Mouse (Mus musculus): ENCODE measurements around the gene Sec31a. TPM values are rescaled to one million over a fixed set of nuclear protein-coding genes. Genes with fewer than 3 reads are reported as not detected.
A peak's percentile ranks its signal among the peaks of the same experiment; 100 is the strongest.
"Not testable (repeated sequence)": the region's sequence is repeated elsewhere in the genome, so short reads cannot be mapped to it uniquely, and the experiment has no call there.

Gene Sec31a
- 208 and 328 TPM in 2 replicates for polyA plus RNA-seq (2012; rRNA removed)

- WGBS: under 1% methylated on average over 81 of the region's 82 CpGs
- DNase-seq (ENCODE audit: low read depth, low spot score): peak; percentile 92
Observed at GRCm38 (mm10) chr5:100415761-100416590, at the start of gene Sec31a. TSS of gene Sec31a (minus strand) at chr5:100416234.

DNA sequence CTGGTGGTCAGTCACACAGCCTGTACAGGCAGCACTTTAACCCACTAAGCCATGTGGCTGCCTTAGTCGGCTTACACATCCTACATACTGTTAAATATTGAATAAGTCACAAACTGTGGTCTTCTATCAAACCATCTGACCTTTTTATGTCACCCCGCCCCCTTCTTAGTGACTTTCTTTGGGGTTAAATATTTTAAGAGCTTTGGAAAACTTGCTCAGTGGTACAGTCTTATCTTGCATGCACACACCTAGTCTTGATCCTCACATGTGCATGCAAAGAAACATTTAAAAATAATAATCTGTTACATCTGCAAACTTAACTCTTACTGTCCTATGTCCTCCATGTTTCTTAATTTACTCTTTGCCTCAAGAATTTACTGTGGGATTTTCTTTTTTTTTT is 46.3 kb upstream of the Sec31a start:
- 90% methylated on average over 2 of the region's 2 CpGs for WGBS

DNA sequence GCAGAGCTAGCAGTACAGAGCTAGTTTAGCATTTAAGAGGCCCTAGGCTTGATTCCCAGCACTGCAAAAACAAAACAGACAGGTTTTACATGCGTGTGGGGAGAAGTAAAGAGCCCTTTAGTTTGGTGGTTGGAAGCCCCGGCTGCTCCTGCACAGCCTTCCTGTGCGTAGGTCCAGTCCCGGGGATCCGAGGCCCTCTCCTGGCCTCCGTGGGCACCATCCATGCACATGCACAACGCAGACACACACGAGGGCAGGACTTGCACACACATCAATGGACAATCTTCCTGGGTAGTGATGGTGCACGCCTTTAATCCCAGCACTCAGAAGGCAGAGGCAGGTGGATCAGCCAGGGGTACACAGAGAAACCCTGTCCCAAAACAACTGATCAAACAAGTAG is 45.5 kb upstream of the Sec31a start:
- DNase-seq (ENCODE audit: low read depth, low spot score): no peak
- WGBS: 92% methylated on average over 9 of the region's 9 CpGs

More for the DNA sequence above, 46.3 kb upstream of the Sec31a start:
- DNase-seq (ENCODE audit: low read depth, low spot score): no peak

DNA sequence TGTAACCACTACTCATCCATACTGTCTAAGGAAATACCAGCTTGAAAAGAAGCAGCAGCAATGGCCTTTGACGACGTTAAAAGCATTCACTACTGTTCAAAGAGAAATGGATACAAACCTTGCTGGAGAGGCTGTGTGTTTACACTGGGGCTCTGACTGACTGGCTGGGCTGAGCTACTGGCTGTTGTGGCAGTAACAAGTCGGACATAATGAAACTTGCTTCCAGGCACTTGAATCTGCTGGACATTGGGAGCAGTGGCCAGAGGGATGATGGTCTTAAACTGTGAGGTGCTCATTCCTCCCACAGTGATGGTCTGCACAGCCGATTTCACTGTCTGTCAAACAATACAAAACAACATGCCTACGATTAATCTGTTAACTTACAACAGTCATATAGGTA is 43.4 kb upstream of the Sec31a start:
- 90% methylated on average over 5 of the region's 5 CpGs for WGBS
- no peak for DNase-seq (ENCODE audit: low read depth, low spot score)

DNA sequence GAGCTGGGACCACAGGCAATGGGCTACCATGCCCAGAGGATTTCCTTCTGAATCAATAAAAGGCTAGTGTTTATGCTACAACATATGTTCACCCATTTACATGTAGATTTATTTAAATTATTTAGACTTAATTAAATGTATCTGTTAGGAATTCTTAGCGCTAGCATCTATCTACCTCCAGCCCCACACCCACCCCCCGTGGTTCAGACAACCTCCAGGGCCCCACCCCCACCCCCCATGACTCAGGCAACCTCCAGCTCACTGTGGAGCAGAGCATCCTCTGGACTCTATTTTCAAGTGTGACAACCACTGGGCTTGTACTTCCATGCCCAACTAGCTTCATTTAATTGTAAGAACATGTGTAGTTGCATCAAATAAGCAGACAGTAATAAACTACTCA is 35.8 kb upstream of the Sec31a start:
- no peak for DNase-seq (ENCODE audit: low read depth, low spot score)
- WGBS: 77% methylated on average over 2 of the region's 2 CpGs

DNA sequence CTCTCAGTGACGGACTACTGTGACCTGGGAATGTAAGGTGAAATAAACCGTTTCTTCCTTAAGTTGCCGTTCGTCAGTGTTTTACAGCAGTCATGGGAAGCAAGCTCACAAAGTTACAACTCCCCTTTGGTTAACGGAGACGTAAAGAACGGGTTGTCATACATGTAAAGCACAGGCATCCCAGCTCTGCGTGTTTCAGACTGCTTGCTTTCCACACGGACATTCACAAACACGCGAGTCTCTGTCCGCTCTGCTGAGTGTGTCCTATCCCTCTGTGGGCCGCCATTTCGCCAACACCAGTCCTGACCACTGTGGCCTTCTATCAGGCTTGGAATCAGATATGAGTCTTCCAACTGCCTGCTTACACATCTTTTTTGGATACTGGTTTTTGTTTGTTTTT is 22.8 kb upstream of the Sec31a start:
- WGBS: 98% methylated on average over 14 of the region's 14 CpGs
- DNase-seq (ENCODE audit: low read depth, low spot score): no peak

DNA sequence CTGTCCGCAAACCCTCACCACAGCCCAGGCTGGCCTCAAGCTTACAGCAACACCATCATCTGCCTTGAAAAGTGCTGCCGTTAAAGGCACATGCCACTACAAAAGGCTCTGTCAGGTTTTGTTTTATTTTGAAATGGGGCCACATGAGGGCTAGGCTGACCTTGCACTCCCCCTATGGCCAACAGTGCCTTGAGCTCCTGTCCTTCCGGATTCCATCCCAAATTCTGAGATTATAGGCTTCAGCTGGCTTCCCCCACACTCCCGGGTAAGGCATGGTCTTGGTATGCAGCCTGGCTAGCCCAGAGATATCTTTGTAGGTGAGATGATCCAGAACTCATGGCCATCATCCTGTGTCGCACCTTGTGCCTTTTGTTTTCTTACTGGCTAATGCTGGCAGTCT is 21.9 kb upstream of the Sec31a start:
- WGBS: 94% methylated on average over 5 of the region's 5 CpGs

DNA sequence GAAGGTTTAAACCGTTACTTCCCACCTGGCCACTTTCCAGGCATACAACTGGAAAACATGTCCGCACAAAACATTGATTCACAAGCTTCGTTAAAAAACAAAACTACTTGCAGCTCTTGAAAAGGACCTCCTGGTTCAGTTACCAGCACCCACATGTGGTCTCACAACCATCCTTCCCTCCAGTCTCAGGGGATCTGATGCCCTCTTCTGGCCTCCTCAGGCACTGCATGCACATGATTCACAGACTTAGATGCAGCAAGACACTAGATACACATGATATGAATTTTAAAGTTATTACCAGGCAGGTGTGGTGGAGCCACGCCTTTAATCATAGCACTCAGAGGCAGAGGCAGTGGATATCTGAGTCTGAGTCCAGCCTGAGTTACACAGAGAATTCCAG is 21.1 kb upstream of the Sec31a start:
- no peak for DNase-seq (ENCODE audit: low read depth, low spot score)
- WGBS: 96% methylated on average over 4 of the region's 4 CpGs

More for the DNA sequence above, 21.9 kb upstream of the Sec31a start:
- no peak for DNase-seq (ENCODE audit: low read depth, low spot score)

- 25% methylated on average over 2 of the region's 2 CpGs for WGBS
Observed at GRCm38 (mm10) chr5:100430966-100431365, 14.9 kb upstream of the Sec31a start.

GRCm38 (mm10) chr5:100430076-100430390 is 14.0 kb upstream of the Sec31a start:
- WGBS: 1% methylated on average over 11 of the region's 11 CpGs
- no peak for DNase-seq (ENCODE audit: low read depth, low spot score)

More at GRCm38 (mm10) chr5:100430966-100431365, 14.9 kb upstream of the Sec31a start:
- DNase-seq (ENCODE audit: low read depth, low spot score): no peak

GRCm38 (mm10) chr5:100429344-100430075 is 13.5 kb upstream of the Sec31a start:
- peak; percentile 94 for DNase-seq (ENCODE audit: low read depth, low spot score)
- WGBS: under 1% methylated on average over 53 of the region's 53 CpGs

DNA sequence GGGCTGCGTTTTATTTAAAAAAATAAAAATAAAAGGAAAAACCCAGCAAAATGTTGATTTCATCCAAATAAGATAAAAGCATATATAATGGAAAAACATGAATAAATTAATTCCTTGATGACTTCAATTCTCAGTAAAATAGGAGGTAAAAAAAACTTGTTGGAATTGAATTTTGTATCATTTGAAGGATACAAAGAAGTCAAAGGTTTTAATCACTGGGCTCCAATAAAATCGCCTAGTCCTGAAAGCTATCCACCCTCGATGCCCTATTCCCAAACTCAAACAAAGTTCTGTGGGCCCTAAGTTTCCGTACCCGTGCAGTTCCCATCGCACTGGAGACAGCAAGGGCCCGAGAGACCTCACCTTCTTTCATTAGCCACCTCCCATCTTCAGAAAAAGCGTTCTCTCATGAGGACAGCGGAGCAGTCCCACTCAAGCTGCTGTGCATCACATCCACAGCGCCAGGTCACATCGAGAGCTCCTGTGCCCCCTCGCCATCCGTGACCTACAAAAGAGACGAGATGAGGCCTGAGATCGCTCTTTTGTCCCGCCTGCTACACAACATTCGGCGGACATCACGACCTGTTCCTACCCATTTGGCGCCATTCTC is 12.8 kb upstream of the Sec31a start:
- no peak for DNase-seq (ENCODE audit: low read depth, low spot score)
- under 1% methylated on average over 20 of the region's 20 CpGs for WGBS

- no peak for DNase-seq (ENCODE audit: low read depth, low spot score)
- 4% methylated on average over 5 of the region's 5 CpGs for WGBS
Observed at GRCm38 (mm10) chr5:100428031-100428733, 12.1 kb upstream of the Sec31a start.

GRCm38 (mm10) chr5:100427276-100427675 is 11.2 kb upstream of the Sec31a start:
- no peak for DNase-seq (ENCODE audit: low read depth, low spot score)
- 25% methylated on average over 9 of the region's 9 CpGs for WGBS

DNA sequence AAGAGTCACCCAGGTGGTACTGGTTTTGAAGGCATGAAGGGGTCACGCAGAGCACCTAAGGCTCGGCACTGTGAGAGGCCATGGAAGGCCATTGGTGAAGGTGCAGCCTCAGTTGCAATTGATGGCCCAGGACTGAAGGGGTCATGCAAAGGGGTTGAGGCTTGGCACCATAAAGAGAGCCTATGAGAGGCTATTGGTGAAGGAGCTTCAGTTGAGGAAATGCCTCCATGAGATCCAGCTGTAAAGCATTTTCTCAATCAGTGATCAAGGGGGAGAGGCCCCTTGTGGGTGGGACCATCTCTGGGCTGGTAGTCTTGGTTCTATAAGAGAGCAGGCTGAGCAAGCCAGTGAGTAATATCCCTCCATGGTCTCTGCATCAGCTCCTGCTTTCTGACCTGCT is 9.8 kb upstream of the Sec31a start:
- DNase-seq (ENCODE audit: low read depth, low spot score): not testable (repeated sequence)
- WGBS: 81% methylated on average over 2 of the region's 2 CpGs

GRCm38 (mm10) chr5:100424252-100424651 is 8.2 kb upstream of the Sec31a start:
- DNase-seq (ENCODE audit: low read depth, low spot score): no peak
- WGBS: 31% methylated on average over 3 of the region's 3 CpGs

- WGBS: 57% methylated on average over 7 of the region's 7 CpGs
Observed at GRCm38 (mm10) chr5:100423626-100424025, 7.6 kb upstream of the Sec31a start.

DNA sequence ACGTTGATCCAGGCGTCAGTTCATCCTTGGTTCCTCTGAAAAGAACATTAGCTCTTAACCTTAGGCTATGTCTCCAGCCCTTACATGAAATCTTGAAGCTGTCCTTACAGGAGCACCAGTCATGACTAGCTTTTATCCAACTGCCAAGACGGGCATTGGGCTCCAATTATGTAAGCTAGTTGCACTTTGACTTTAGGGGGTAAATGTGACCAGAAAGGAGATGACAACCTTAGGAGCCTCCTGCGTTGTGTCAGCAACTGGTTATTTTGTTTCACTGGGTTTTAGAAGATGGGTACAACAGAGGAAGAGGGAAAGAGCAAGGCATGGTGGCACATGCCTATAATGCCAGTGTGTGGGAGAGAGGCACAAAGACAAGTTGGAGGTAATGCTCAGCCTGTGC is 2.8 kb upstream of the Sec31a start:
- DNase-seq (ENCODE audit: low read depth, low spot score): no peak
- WGBS: 79% methylated on average over 4 of the region's 4 CpGs

More at GRCm38 (mm10) chr5:100423626-100424025, 7.6 kb upstream of the Sec31a start:
- DNase-seq (ENCODE audit: low read depth, low spot score): no peak

GRCm38 (mm10) chr5:100418077-100418476 is 2.0 kb upstream of the Sec31a start:
- no peak for DNase-seq (ENCODE audit: low read depth, low spot score)
- 85% methylated on average over 2 of the region's 2 CpGs for WGBS

Data from large intestine, adult 2 months (tissue).